Mouse (Mus musculus): ENCODE measurements around the gene Tcap.

Gene Tcap

DNA sequence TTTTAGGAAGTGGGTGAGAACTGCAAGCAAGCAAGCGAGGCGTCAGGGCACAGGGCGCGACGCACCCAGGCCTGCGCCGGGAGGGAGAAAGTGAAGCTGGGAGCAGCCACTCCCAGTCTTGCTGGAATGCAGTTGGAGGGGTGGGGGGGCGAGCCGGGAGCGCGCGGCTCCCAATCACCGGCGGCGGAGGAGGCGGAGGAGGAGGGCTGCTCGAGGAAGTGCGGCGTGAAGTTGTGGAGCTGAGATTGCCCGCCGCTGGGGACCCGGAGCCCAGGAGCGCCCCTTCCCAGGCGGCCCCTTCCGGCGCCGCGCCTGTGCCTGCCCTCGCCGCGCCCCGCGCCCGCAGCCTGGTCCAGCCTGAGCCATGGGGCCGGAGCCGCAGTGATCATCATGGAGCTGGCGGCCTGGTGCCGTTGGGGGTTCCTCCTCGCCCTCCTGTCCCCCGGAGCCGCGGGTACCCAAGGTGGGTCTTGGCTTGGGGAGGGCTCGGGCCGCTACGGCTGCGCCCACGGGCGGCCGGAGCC lies 28.7 kb downstream of the Tcap start, which contains the start of gene Erbb2:
Gene Erbb2, plus strand, starts transcription at position 198 of the 524 bp plus-strand sequence.
- no peak for DNase-seq (ENCODE audit: low spot score)

DNA sequence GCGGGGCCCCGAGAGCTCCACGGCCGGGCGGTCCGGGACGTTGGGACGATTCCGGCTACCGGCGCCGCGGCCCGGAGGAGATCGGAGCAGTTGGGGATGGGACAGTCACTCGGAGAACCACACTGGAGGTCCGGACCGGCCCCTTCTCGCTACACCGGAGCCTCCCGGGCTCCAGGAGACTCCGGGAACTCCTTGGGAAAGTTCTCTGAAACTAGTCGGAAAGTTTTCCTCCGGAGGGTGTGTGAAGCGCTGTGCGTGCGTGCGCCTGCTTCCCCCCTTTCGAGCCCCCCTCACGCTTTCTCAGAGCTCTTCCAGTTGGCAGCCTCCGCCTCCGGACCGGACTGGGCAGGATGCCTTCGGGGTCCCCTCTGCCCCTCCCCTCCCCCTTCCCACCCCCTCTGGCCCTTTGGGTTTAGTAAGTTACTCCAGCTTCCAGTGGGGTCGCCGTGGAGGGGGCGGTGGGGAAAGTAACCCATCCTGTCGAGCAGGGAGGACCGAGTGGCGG lies 29.2 kb downstream of the Tcap start:
- DNase-seq (ENCODE audit: low spot score), result no peak

DNA sequence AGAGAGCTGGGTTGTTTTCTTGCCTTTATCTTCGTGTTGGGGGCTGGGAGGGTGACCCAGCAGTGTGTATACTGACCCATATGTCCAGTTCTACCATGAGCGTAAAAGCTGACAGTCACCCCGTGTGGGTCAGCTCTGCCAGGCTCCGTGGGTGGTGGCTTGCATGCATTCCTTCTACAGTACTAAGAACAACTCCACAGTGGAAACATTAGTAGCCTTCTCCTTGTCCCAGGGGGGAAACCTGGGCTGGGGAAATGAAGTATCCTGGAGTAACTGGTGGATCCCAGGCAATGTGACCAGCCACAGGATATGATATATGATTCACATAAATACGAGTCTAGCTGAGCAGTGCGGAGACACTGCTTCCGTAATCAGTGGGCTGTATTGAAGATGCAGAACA lies 30.1 kb downstream of the Tcap start:
- DNase-seq (ENCODE audit: low spot score), result no peak

DNA sequence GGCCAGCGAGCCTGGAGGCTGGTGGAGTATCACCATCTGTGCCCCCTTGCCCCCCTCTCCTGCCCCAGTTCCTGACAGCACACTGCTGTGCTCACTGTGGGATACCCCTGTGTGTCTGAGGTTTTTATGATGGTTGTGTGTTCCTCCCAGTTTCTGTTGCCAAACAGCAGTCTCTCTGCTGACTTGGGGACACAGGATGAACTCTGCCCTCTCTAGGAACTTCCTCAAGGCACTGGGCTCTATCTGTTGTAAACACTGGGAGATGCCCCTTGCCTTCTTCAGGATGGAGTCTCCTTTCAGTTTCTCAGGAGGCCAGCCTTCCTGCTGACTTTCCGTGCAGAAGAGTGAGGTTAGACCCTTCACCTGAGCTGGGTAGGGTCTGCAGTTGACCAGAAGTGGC lies 30.6 kb downstream of the Tcap start:
- DNase-seq (ENCODE audit: low spot score), result no peak

DNA sequence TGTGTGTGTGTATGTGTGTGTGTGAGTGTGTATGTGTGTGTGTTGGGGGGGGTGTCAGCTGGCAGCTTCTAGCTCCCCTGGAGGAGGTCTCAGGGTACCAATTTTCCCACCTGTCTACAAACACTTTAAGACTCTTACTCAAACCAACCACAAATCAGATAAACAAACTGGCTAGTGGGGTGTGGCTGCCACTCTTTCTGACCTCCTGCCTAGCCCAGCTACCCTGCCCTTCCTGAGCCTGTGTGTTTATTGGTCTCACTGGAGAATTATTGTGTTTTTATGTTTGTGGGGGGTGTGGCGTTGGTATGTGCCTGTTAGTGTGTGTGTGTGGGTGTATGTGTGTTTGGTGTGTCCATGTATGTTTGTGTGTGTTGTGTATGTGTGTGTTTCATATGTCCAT lies 33.5 kb downstream of the Tcap start:
- DNase-seq (ENCODE audit: low spot score), result no peak

DNA sequence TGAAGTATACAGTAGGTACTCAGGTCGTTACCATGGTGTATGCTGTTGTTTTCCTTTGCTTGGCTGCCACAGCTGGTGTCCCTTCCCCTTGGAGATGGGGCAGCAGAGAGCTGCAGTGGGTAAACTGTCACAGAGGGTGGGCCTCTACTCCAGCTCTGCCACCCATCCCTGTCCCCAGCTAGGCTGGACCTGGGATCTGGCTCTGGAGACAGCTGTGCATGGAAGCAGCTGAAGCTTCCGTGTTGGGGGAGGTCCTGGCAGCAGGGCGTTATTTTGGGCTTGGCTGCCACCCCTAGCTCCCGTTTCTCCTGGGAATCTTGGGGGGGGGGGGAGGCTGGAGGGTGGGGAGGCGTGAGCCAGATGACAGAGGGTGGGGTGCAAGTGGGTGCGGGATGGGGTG lies 34.7 kb downstream of the Tcap start:
- DNase-seq (ENCODE audit: low spot score), result no peak

DNA sequence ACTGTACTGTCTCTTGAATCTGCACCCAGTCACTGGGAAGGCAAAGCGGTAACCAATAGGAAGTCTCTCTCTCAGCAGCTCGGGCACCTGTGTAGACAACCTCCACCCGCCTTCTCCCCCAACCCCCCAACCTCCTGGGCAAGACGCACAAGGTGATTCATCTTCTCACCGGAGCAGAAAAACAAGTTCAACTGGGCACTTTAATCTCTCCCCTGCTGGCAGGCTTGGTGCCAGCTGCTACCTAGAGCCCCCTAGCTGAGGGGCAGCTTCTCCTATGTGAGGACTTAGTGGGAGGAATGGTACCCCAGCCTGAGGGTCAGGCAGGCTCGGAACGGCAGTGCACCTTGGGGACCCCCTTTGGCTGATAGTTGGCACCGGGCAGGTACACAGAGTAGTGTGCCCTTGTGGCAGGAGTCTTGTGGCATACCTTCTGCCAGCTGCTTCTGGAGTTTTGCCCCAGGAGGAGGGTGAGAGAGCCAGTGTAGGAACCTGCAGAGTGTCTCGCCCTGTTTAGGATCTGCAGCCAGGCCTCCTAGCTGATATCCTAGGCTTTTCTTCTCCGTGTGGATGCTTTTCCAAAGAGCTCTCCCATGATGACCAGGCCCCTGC lies 35.4 kb downstream of the Tcap start:
- no peak for DNase-seq (ENCODE audit: low spot score)

DNA sequence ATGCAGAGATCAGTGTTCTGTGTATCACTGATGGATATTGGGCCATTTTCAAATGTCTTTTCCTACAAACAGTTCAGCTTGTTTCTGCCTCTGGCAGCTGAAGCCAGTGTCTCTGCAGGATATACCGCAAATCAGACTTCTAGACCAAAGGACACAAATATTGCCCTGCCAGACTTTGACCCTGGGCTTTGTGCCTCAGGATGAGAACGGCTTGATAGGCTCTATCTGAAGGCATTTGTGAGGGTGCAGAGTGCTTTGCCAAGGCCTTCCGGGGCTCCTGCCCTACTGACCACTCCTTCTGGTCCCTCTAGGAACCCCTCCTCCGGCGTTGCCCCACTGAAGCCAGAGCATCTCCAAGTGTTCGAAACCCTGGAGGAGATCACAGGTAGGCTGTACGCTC lies 43.0 kb downstream of the Tcap start:
- DNase-seq (ENCODE audit: low spot score), result no peak

DNA sequence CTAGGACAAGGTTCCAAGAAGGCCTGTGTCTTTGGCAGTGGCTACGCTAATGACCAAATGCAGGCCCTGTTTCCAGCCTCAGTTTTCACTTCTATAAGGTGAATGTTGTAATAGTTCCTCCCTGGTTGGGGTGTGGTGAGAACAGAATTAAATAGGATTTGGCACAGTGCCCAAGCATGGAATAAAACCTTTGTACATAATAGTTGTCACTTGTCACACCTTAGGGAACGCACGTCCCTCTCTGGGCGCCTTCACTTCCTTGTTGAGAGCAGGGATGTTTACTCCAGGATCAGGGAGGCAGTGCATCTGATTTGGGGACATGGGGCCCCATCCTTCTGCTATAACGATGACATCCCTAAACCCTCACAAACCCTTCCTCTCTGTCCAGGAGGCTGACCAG lies 44.8 kb downstream of the Tcap start:
- DNase-seq (ENCODE audit: low spot score), result no peak

DNA sequence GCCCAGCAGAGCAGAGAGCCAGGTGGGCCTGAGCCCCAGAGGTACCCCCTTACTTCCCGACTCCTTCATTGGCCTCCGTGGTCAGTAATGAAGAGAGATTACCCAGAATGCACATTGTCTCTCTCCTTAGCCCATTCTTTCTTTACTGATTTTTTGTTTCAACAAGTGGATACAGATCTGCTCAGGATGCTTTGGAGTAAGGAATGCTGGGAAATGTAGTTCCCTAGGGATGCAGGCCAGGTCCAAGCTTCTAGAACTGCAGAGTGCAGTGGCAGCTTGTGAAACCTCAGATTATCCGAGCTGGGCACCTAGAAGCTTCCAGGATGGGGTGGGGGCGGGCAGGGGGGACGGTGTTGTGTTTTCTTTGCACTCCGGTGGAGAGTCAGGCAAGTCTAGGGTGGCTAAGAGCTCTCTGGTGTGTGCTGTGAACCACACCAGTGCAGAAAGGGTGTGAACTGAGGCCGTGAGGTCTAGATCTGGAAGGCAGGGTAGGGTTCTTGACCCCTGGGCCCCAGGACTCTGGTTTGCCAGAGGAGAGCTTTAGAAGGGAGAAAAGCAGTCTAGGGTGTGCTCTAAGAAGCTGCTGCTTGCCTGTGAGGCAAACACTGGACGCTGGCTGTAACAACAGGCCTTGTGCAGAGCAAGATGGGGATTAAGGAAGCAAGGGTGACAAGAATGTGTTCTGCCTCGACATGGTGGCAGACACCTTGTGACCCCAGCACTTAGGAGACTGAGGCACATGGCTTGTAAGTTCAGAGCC lies 48.3 kb downstream of the Tcap start:
- DNase-seq (ENCODE audit: low spot score), result no peak
